Mouse (Mus musculus): ENCODE data around the gene Ak9. TPM values are rescaled to one million over a fixed set of nuclear protein-coding genes. Genes with fewer than 3 reads are reported as not detected.
A peak's percentile ranks its signal among the peaks of the same experiment; 100 is the strongest.

Ak9 gene
- not detected for polyA plus RNA-seq (2012; fragmentation: generic; extraction: Trizol)
- long read RNA-seq, experiment 1, result 0 reads
- long read RNA-seq, experiment 2, result 0 reads

GRCm38 (mm10) chr10:41303639-41304444 is at the start of gene Ak9:
Gene Ak9, plus strand, starts transcription at chr10:41303980.
- Histone ChIP-seq H3ac (ENCODE audit: control insufficient read depth, insufficient read length, low read depth) (peak within 1 kb of the TSS; percentile 87), H3K36me3 (ENCODE audit: control insufficient read depth, insufficient read depth) (no peaks in the 10 kb centered on the region), H3K79me2 (ENCODE audit: control insufficient read depth, insufficient read depth) (peaks cover 6% of the 10 kb centered on the region)

GRCm38 (mm10) chr10:41260243-41261006 is 43.4 kb upstream of the Ak9 start:
- H3K36me3 ChIP-seq (ENCODE audit: control insufficient read depth, insufficient read depth), result no peaks in the 10 kb centered on the region
- H3K27me3 ChIP-seq (ENCODE audit: control insufficient read depth, insufficient read depth, insufficient read length), result no peaks in the 10 kb centered on the region
- H3ac ChIP-seq (ENCODE audit: control insufficient read depth, insufficient read length, low read depth), result no peak overlapping the region
- H3K79me2 ChIP-seq (ENCODE audit: control insufficient read depth, insufficient read depth), result no peaks in the 10 kb centered on the region
- no peak overlapping the region for H3K4me3 ChIP-seq (ENCODE audit: insufficient read depth, poor library complexity, severe bottlenecking)
- no peaks in the 10 kb centered on the region for H3K79me3 ChIP-seq (ENCODE audit: low read depth)
- TF ChIP-seq MAX (IDR thresholded peaks at IDR 0.05) (no peak), MYOD1 (IDR thresholded peaks at IDR 0.05; ENCODE audit: control insufficient read depth, insufficient read length, low read depth) (no peak), USF1 (IDR thresholded peaks at IDR 0.05; ENCODE audit: low read depth) (no peak), CTCF (IDR thresholded peaks at IDR 0.05; ENCODE audit: control insufficient read depth, insufficient read depth, insufficient read length) (no peak), MYOG (IDR thresholded peaks at IDR 0.05; ENCODE audit: control insufficient read depth, extremely low read depth, insufficient read length) (no peak), FOSL1 (IDR thresholded peaks at IDR 0.05; ENCODE audit: insufficient read depth, low read length, poor library complexity, severe bottlenecking) (no peak), CEBPB (IDR thresholded peaks at IDR 0.05; ENCODE audit: low read depth) (no peak)

More at GRCm38 (mm10) chr10:41303639-41304444, at the start of gene Ak9:
- H3K4me3 ChIP-seq (ENCODE audit: insufficient read depth, poor library complexity, severe bottlenecking), result peak within 1 kb of the TSS; percentile 83
- H3K79me3 ChIP-seq (ENCODE audit: low read depth), result peaks cover 1% of the 10 kb centered on the region
- no peak for TF ChIP-seq FOSL1 (IDR thresholded peaks at IDR 0.05; ENCODE audit: insufficient read depth, low read length, poor library complexity, severe bottlenecking)
- TF ChIP-seq CTCF (IDR thresholded peaks at IDR 0.05; ENCODE audit: control insufficient read depth, insufficient read depth, insufficient read length), result no peak
- TF ChIP-seq MYOG (IDR thresholded peaks at IDR 0.05; ENCODE audit: control insufficient read depth, extremely low read depth, insufficient read length), result no peak
- TF ChIP-seq MAX (IDR thresholded peaks at IDR 0.05), result no peak
- no peak for TF ChIP-seq USF1 (IDR thresholded peaks at IDR 0.05; ENCODE audit: low read depth)
- TF ChIP-seq MYOD1 (IDR thresholded peaks at IDR 0.05; ENCODE audit: control insufficient read depth, insufficient read length, low read depth), result no peak
- H3K27me3 ChIP-seq (ENCODE audit: control insufficient read depth, insufficient read depth, insufficient read length), result peaks cover 4% of the 10 kb centered on the region

GRCm38 (mm10) chr10:41261218-41261617 is 42.6 kb upstream of the Ak9 start:
- Histone ChIP-seq H3K4me3 (ENCODE audit: insufficient read depth, poor library complexity, severe bottlenecking) (no peak overlapping the region), H3K79me3 (ENCODE audit: low read depth) (no peaks in the 10 kb centered on the region), H3K27me3 (ENCODE audit: control insufficient read depth, insufficient read depth, insufficient read length) (no peaks in the 10 kb centered on the region), H3ac (ENCODE audit: control insufficient read depth, insufficient read length, low read depth) (no peak overlapping the region), H3K36me3 (ENCODE audit: control insufficient read depth, insufficient read depth) (no peaks in the 10 kb centered on the region), H3K79me2 (ENCODE audit: control insufficient read depth, insufficient read depth) (no peaks in the 10 kb centered on the region)
- TF ChIP-seq MYOG (IDR thresholded peaks at IDR 0.05; ENCODE audit: control insufficient read depth, extremely low read depth, insufficient read length), result no peak

- Histone ChIP-seq H3K4me3 (ENCODE audit: insufficient read depth, poor library complexity, severe bottlenecking) (no peak overlapping the region), H3ac (ENCODE audit: control insufficient read depth, insufficient read length, low read depth) (no peak overlapping the region), H3K79me2 (ENCODE audit: control insufficient read depth, insufficient read depth) (no peaks in the 10 kb centered on the region), H3K27me3 (ENCODE audit: control insufficient read depth, insufficient read depth, insufficient read length) (no peaks in the 10 kb centered on the region), H3K79me3 (ENCODE audit: low read depth) (no peaks in the 10 kb centered on the region), H3K36me3 (ENCODE audit: control insufficient read depth, insufficient read depth) (no peaks in the 10 kb centered on the region)
- TF ChIP-seq MAX (IDR thresholded peaks at IDR 0.05), result no peak
- no peak for TF ChIP-seq MYOD1 (IDR thresholded peaks at IDR 0.05; ENCODE audit: control insufficient read depth, insufficient read length, low read depth)
- no peak for TF ChIP-seq USF1 (IDR thresholded peaks at IDR 0.05; ENCODE audit: low read depth)
- TF ChIP-seq CTCF (IDR thresholded peaks at IDR 0.05; ENCODE audit: control insufficient read depth, insufficient read depth, insufficient read length), result no peak
- TF ChIP-seq MYOG (IDR thresholded peaks at IDR 0.05; ENCODE audit: control insufficient read depth, extremely low read depth, insufficient read length), result no peak
- no peak for TF ChIP-seq FOSL1 (IDR thresholded peaks at IDR 0.05; ENCODE audit: insufficient read depth, low read length, poor library complexity, severe bottlenecking)
- TF ChIP-seq CEBPB (IDR thresholded peaks at IDR 0.05; ENCODE audit: low read depth), result no peak
These were observed 41.9 kb upstream of the Ak9 start for GRCm38 (mm10) chr10:41261889-41262288.

GRCm38 (mm10) chr10:41271860-41272259 is 31.9 kb upstream of the Ak9 start:
- Histone ChIP-seq H3K4me3 (ENCODE audit: insufficient read depth, poor library complexity, severe bottlenecking) (no peak overlapping the region), H3K79me3 (ENCODE audit: low read depth) (no peaks in the 10 kb centered on the region), H3K27me3 (ENCODE audit: control insufficient read depth, insufficient read depth, insufficient read length) (no peaks in the 10 kb centered on the region), H3K79me2 (ENCODE audit: control insufficient read depth, insufficient read depth) (no peaks in the 10 kb centered on the region), H3K36me3 (ENCODE audit: control insufficient read depth, insufficient read depth) (peaks cover 5% of the 10 kb centered on the region), H3ac (ENCODE audit: control insufficient read depth, insufficient read length, low read depth) (no peak overlapping the region)
- TF ChIP-seq CEBPB (IDR thresholded peaks at IDR 0.05; ENCODE audit: low read depth), result no peak
- TF ChIP-seq MAX (IDR thresholded peaks at IDR 0.05), result no peak
- TF ChIP-seq USF1 (IDR thresholded peaks at IDR 0.05; ENCODE audit: low read depth), result no peak
- no peak for TF ChIP-seq MYOG (IDR thresholded peaks at IDR 0.05; ENCODE audit: control insufficient read depth, extremely low read depth, insufficient read length)
- TF ChIP-seq CTCF (IDR thresholded peaks at IDR 0.05; ENCODE audit: control insufficient read depth, insufficient read depth, insufficient read length), result no peak
- TF ChIP-seq FOSL1 (IDR thresholded peaks at IDR 0.05; ENCODE audit: insufficient read depth, low read length, poor library complexity, severe bottlenecking), result no peak
- no peak for TF ChIP-seq MYOD1 (IDR thresholded peaks at IDR 0.05; ENCODE audit: control insufficient read depth, insufficient read length, low read depth)

Data from C2C12 (cell line).